Mouse (Mus musculus): Measurements from ENCODE around the gene Clasp2. TPM values are rescaled to one million over a fixed set of nuclear protein-coding genes. Genes with fewer than 3 reads are reported as not detected.

Clasp2 gene
- polyA plus RNA-seq, 1 experiment from 2014 or later = 38.1 TPM

- Histone ChIP-seq H3K9me3 (no peaks in the 10 kb centered on the region), H3K9ac (replicated peaks) (no peak overlapping the region), H3K36me3 (no peaks in the 10 kb centered on the region), H3K4me3 (replicated peaks) (no peak overlapping the region), H3K4me2 (no peak overlapping the region), H3K4me1 (replicated peaks) (no peaks in the 10 kb centered on the region), H3K27ac (no peak overlapping the region), H3K27me3 (no peaks in the 10 kb centered on the region)
- no peak for ATAC-seq (ENCODE audit: insufficient number of reproducible peaks, insufficient read depth, low FRiP score, low TSS enrichment, low read depth)
- WGBS = 45% methylated on average over 3 of the region's 3 CpGs
Measured at GRCm38 (mm10) chr9:113726131-113726530, 15.1 kb upstream of the Clasp2 start.

DNA sequence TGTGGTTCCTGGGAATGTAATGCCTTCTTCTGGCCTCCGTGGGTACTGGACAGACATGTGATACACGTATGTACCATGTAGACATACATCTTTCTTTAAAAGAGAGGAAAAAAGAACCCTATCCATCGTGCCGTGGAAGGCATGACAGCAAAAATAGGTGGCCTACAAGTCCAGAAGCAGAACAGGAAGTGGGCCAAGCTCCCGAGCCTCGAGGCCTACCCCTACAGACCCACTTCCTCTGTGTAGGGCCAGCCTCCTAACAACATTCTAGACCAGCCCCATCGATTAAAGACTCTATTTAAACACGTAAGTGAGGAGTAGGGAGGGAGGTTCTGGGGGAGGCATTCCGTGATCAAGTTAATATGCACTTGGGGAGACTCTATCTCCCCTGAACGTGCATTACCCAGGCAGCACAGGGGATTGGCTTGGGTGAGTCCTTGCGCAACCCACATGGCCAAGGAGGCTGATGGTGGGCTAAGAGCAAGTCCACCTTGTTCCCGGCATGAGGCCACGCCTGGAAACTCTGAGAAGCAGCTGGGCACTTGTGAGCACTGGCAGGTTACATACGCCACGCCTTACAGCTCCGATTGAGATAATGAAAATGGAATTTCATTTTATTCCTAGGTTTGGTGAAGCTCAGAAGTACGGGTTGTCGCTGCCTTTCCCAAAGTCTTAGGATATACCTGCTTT is 14.1 kb upstream of the Clasp2 start:
- H3K27me3 ChIP-seq = no peaks in the 10 kb centered on the region
- no peak overlapping the region for H3K9ac ChIP-seq (replicated peaks)
- no peak overlapping the region for H3K4me3 ChIP-seq (replicated peaks)
- H3K4me2 ChIP-seq = no peak overlapping the region
- H3K27ac ChIP-seq = no peak overlapping the region
- no peaks in the 10 kb centered on the region for H3K4me1 ChIP-seq (replicated peaks)
- H3K9me3 ChIP-seq = no peaks in the 10 kb centered on the region
- WGBS = 88% methylated on average over 18 of the region's 18 CpGs
- H3K36me3 ChIP-seq = no peaks in the 10 kb centered on the region
- no peak for ATAC-seq (ENCODE audit: insufficient number of reproducible peaks, insufficient read depth, low FRiP score, low TSS enrichment, low read depth)

GRCm38 (mm10) chr9:113731540-113731939 is 9.7 kb upstream of the Clasp2 start:
- no peak overlapping the region for H3K4me3 ChIP-seq (replicated peaks)
- H3K4me1 ChIP-seq (replicated peaks) = no peaks in the 10 kb centered on the region
- WGBS = 89% methylated on average over 3 of the region's 3 CpGs
- H3K9me3 ChIP-seq = no peaks in the 10 kb centered on the region
- ATAC-seq (ENCODE audit: insufficient number of reproducible peaks, insufficient read depth, low FRiP score, low TSS enrichment, low read depth) = no peak
- H3K36me3 ChIP-seq = no peaks in the 10 kb centered on the region
- H3K27ac ChIP-seq = no peak overlapping the region
- no peak overlapping the region for H3K9ac ChIP-seq (replicated peaks)
- no peaks in the 10 kb centered on the region for H3K27me3 ChIP-seq
- H3K4me2 ChIP-seq = no peak overlapping the region

GRCm38 (mm10) chr9:113735920-113736319 is 5.4 kb upstream of the Clasp2 start:
- Histone ChIP-seq H3K27ac (no peak overlapping the region), H3K4me3 (replicated peaks) (no peak overlapping the region), H3K4me1 (replicated peaks) (peaks cover 6% of the 10 kb centered on the region; the same call in 1 of the 2 replicates), H3K9ac (replicated peaks) (no peak overlapping the region), H3K4me2 (no peak overlapping the region), H3K9me3 (no peaks in the 10 kb centered on the region), H3K27me3 (no peaks in the 10 kb centered on the region), H3K36me3 (no peaks in the 10 kb centered on the region)
- no peak for ATAC-seq (ENCODE audit: insufficient number of reproducible peaks, insufficient read depth, low FRiP score, low TSS enrichment, low read depth)

GRCm38 (mm10) chr9:113738021-113738420 is 3.3 kb upstream of the Clasp2 start:
- H3K27me3 ChIP-seq = no peaks in the 10 kb centered on the region
- no peaks in the 10 kb centered on the region for H3K9me3 ChIP-seq
- ATAC-seq (ENCODE audit: insufficient number of reproducible peaks, insufficient read depth, low FRiP score, low TSS enrichment, low read depth) = no peak
- H3K4me3 ChIP-seq (replicated peaks) = no peak overlapping the region
- 75% methylated on average over 9 of the region's 9 CpGs for WGBS
- H3K27ac ChIP-seq = no peak overlapping the region
- H3K4me2 ChIP-seq = no peak overlapping the region
- H3K9ac ChIP-seq (replicated peaks) = no peak overlapping the region
- no peaks in the 10 kb centered on the region for H3K36me3 ChIP-seq
- H3K4me1 ChIP-seq (replicated peaks) = peaks cover 6% of the 10 kb centered on the region; the same call in 1 of the 2 replicates

DNA sequence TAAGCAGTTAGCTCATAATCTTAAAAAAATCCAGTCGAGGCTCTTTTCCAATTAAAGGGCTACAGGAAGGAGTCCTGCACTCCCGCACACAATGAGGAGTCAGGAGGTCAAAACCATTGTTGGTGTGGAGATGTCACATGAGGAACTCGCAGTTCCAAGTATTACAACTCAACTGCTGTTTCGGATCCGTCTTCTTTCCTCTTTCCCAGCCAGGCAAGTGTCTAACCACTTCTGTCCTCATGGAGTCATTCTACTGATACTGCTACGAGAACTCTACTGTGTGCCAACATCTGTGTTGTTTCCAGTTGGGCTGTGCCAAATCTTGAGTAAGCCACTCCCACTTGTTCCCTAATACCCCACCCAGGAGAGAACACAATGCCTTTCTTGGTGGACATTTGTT is 2.3 kb upstream of the Clasp2 start:
- Histone ChIP-seq H3K36me3 (no peaks in the 10 kb centered on the region), H3K4me3 (replicated peaks) (no peak overlapping the region), H3K9me3 (no peaks in the 10 kb centered on the region), H3K4me1 (replicated peaks) (peaks cover 9% of the 10 kb centered on the region; the same call in 1 of the 2 replicates), H3K4me2 (no peak overlapping the region), H3K27me3 (no peaks in the 10 kb centered on the region), H3K9ac (replicated peaks) (no peak overlapping the region), H3K27ac (no peak overlapping the region)
- no peak for ATAC-seq (ENCODE audit: insufficient number of reproducible peaks, insufficient read depth, low FRiP score, low TSS enrichment, low read depth)
- WGBS = 83% methylated on average over 6 of the region's 6 CpGs

DNA sequence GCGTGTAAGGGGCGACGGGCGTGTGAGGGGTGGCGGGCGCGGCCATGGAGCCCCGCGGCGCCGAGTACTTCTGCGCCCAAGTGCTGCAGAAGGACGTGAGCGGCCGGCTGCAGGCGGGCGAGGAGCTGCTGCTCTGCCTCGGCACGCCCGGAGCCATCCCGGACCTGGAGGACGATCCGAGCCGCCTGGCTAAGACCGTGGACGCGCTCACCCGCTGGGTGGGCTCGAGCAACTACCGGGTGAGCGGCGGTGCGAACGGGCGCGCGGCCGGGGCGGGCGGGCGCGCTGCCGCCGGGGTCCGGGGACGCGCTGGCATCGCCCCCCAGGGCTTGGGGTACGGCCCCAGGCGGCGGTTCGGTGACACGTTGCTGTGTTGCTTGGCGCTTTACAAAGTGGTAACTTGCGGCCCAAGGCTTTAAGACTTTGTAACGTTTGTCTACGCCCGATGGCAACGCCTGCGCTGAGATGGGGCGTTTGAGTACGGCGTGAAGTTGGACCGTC is 414 bp downstream of the Clasp2 start:
- WGBS = under 1% methylated on average over 64 of the region's 64 CpGs
- Histone ChIP-seq H3K27me3 (no peaks in the 10 kb centered on the region), H3K27ac (peak overlapping the region; percentile 87)

GRCm38 (mm10) chr9:113742361-113742794 is 1.1 kb downstream of the Clasp2 start:
- H3K4me3 ChIP-seq (replicated peaks) = peak overlapping the region; percentile 93
- H3K9me3 ChIP-seq = no peaks in the 10 kb centered on the region
- H3K4me1 ChIP-seq (replicated peaks) = peaks cover 9% of the 10 kb centered on the region; the same call in 1 of the 2 replicates
- peak overlapping the region; percentile 87 for H3K9ac ChIP-seq (replicated peaks)
- 6% methylated on average over 17 of the region's 17 CpGs for WGBS
- no peak overlapping the region for H3K27ac ChIP-seq
- ATAC-seq (ENCODE audit: insufficient number of reproducible peaks, insufficient read depth, low FRiP score, low TSS enrichment, low read depth) = no peak
- H3K36me3 ChIP-seq = no peaks in the 10 kb centered on the region
- peak overlapping the region; percentile 78 for H3K4me2 ChIP-seq
- no peaks in the 10 kb centered on the region for H3K27me3 ChIP-seq

More for the DNA sequence above, 414 bp downstream of the Clasp2 start:
- Histone ChIP-seq H3K9me3 (no peaks in the 10 kb centered on the region), H3K4me1 (replicated peaks) (peaks cover 9% of the 10 kb centered on the region; the same call in 1 of the 2 replicates), H3K4me2 (peak overlapping the region; percentile 78), H3K9ac (replicated peaks) (peak overlapping the region; percentile 87), H3K4me3 (replicated peaks) (peak overlapping the region; percentile 93), H3K36me3 (no peaks in the 10 kb centered on the region)
- peak; percentile 86 for ATAC-seq (ENCODE audit: insufficient number of reproducible peaks, insufficient read depth, low FRiP score, low TSS enrichment, low read depth)

- Histone ChIP-seq H3K36me3 (no peaks in the 10 kb centered on the region), H3K4me1 (replicated peaks) (peaks cover 9% of the 10 kb centered on the region; the same call in 1 of the 2 replicates), H3K27me3 (no peaks in the 10 kb centered on the region), H3K4me2 (peak overlapping the region; percentile 78; the same call in 1 of the 2 replicates), H3K4me3 (replicated peaks) (no peak overlapping the region), H3K9ac (replicated peaks) (no peak overlapping the region), H3K9me3 (no peaks in the 10 kb centered on the region), H3K27ac (no peak overlapping the region)
- WGBS = 71% methylated on average over 3 of the region's 3 CpGs
- ATAC-seq (ENCODE audit: insufficient number of reproducible peaks, insufficient read depth, low FRiP score, low TSS enrichment, low read depth) = no peak
Measured at GRCm38 (mm10) chr9:113743291-113743690, 2.0 kb downstream of the Clasp2 start.

DNA sequence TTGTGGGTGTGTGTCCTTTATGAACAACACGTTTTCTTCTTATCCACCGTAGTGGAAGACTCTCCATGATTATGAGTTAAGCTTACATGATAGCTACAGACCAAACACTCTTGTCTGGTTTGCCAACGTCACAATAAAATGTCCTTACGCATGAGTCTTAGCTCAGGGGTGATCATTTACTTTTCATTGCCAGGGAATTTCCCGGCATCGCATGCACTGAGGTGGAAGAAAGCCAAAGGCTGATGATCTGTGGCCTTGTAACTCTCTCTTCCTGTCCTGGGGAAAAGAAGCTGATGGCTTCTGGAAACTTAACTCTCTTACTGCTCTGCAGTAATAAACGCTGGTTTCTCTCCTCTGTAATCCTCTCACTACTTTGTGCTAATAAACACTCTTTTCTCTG is 8.1 kb downstream of the Clasp2 start:
- Histone ChIP-seq H3K9ac (replicated peaks) (no peak overlapping the region), H3K36me3 (peaks cover 6% of the 10 kb centered on the region; the same call in 1 of the 2 replicates), H3K4me2 (no peak overlapping the region), H3K27me3 (no peaks in the 10 kb centered on the region), H3K9me3 (no peaks in the 10 kb centered on the region), H3K4me3 (replicated peaks) (no peak overlapping the region), H3K27ac (no peak overlapping the region), H3K4me1 (replicated peaks) (no peaks in the 10 kb centered on the region)
- 81% methylated on average over 7 of the region's 7 CpGs for WGBS
- ATAC-seq (ENCODE audit: insufficient number of reproducible peaks, insufficient read depth, low FRiP score, low TSS enrichment, low read depth) = no peak

DNA sequence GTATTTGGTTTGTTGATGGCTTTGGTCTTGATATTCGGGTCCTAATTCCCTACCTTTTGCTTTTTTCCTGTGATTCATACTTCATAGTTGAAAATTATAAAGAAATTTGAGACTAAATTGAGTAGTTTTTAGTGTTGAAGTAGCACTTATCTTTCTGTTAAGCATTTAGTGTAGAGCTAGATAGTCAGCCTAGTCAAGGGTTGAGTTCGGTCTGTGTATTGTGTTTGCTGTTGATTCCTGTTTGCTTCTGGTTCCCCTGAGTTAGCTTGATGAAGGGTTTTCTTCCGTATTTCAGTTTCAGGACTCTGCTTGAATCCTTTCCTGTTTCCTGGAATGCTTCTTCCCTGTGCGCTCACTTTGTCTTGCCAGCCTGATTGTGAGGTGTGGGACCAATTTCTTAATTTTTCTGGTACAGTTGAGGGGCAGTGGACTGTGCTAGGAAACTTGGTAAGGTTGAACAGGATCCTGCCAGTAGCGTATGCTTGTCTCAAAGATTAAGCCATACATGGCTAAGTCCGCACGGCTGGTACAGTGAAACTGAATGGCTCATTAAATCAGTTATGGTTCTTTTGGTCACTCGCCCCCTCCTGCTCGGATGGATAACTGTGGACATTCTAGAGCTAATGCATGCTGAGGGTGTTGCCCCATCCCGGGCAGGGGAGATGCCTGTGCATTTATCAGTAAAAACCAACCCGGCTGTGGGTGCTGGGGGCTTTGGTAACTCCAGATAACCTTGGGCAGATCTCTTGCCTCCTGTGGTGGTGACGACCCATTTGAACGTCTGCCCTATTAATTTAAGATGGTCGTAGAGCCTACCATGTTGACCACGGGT is 14.8 kb downstream of the Clasp2 start:
- Histone ChIP-seq H3K27ac (no peak overlapping the region), H3K9me3 (peaks cover 7% of the 10 kb centered on the region; the same call in 1 of the 2 replicates), H3K4me3 (replicated peaks) (no peak overlapping the region), H3K27me3 (no peaks in the 10 kb centered on the region), H3K4me1 (replicated peaks) (no peaks in the 10 kb centered on the region), H3K9ac (replicated peaks) (no peak overlapping the region), H3K4me2 (no peak overlapping the region), H3K36me3 (peaks cover 17% of the 10 kb centered on the region)
- WGBS = 86% methylated on average over 15 of the region's 15 CpGs
- no peak for ATAC-seq (ENCODE audit: insufficient number of reproducible peaks, insufficient read depth, low FRiP score, low TSS enrichment, low read depth)

Measured in limb, embryonic 12.5 days (tissue).